Mouse (Mus musculus) cerebellum, adult (tissue): ENCODE results near the gene Sult2a6.

Experiments used
- ATAC-seq: cut with Nextera tagmentation; 2 replicates; pipeline ENCODE4 v1.9.2; 2017; ENCODE audit warnings: mild to moderate bottlenecking, moderate library complexity, mixed read lengths; ENCODE audit not compliant: insufficient number of reproducible peaks, low FRiP score, low TSS enrichment

The Sult2a6 gene

GRCm38 (mm10) chr7:14254770-14255169 lies at the start of gene Sult2a6:
Gene Sult2a6 (minus strand): TSS chr7:14254870.
- ATAC-seq: no peak

GRCm38 (mm10) chr7:14215231-14215630 lies 39.4 kb downstream of the Sult2a6 start:
- ATAC-seq: no peak

- ATAC-seq: no peak
Observed at GRCm38 (mm10) chr7:14203417-14203816, 51.3 kb downstream of the Sult2a6 start.

GRCm38 (mm10) chr7:14202487-14202886 lies 52.2 kb downstream of the Sult2a6 start:
- no peak for ATAC-seq
